Mouse (Mus musculus) mouse embryonic stem cell (cell line): ENCODE measurements around the gene Glod4.

ENCODE experiments used
- in situ Hi-C, 2 experiments: fragments of 300-500 bp; cut with MboI; formaldehyde crosslinking; loops; 1 replicate in 1 of 2; 3 replicates in 1 of 2; pipeline ENCODE4 v1.14.3; 2019 to 2020; ENCODE audit warnings: low sequenced_read_pairs in 2 of 2, low pct_unique_long_range_greater_than_20kb in 1 of 2, mixed read lengths in 1 of 2; ENCODE audit not compliant: unreplicated experiment in 1 of 2

The Glod4 gene

GRCm38 (mm10) chr11:76242901-76243810 lies at the start of gene Glod4, which contains the start of gene Mrm3:
TSS of gene Glod4 (minus strand) at chr11:76243725.
TSS of gene Mrm3 (plus strand) at chr11:76243715.
- in situ Hi-C loops, result no loop called here

- in situ Hi-C loops, result no loop called here
Observed at GRCm38 (mm10) chr11:76292831-76293230, 49.3 kb upstream of the Glod4 start.

- in situ Hi-C loops, result no loop called here
Observed at GRCm38 (mm10) chr11:76292398-76292797, 48.9 kb upstream of the Glod4 start.

- in situ Hi-C loops, result no loop called here
Observed at GRCm38 (mm10) chr11:76291960-76292359, 48.4 kb upstream of the Glod4 start.

- in situ Hi-C loops, result no loop called here
Observed at GRCm38 (mm10) chr11:76290367-76290766, 46.8 kb upstream of the Glod4 start.

- in situ Hi-C loops, result no loop called here
Observed at GRCm38 (mm10) chr11:76288645-76289044, 45.1 kb upstream of the Glod4 start.

GRCm38 (mm10) chr11:76287301-76287700 lies 43.8 kb upstream of the Glod4 start:
- in situ Hi-C loops, result no loop called here

GRCm38 (mm10) chr11:76286534-76287126 lies 43.1 kb upstream of the Glod4 start:
- in situ Hi-C loops, result no loop called here

GRCm38 (mm10) chr11:76285431-76286075 lies 42.0 kb upstream of the Glod4 start:
- in situ Hi-C loops, result no loop called here

- in situ Hi-C loops, result no loop called here
Observed at GRCm38 (mm10) chr11:76283841-76284240, 40.3 kb upstream of the Glod4 start.

GRCm38 (mm10) chr11:76279971-76280370 lies 36.4 kb upstream of the Glod4 start:
- in situ Hi-C loops, result no loop called here

- in situ Hi-C loops, result no loop called here
Observed at GRCm38 (mm10) chr11:76278960-76279852, 35.7 kb upstream of the Glod4 start.

- in situ Hi-C loops, result no loop called here
Observed at GRCm38 (mm10) chr11:76272440-76272839, 28.9 kb upstream of the Glod4 start.

- in situ Hi-C loops, result no loop called here
Observed at GRCm38 (mm10) chr11:76268521-76269065, 25.1 kb upstream of the Glod4 start.

- in situ Hi-C loops, result no loop called here
Observed at GRCm38 (mm10) chr11:76268001-76268459, 24.5 kb upstream of the Glod4 start.

- in situ Hi-C loops, result no loop called here
Observed at GRCm38 (mm10) chr11:76267550-76267949, 24.0 kb upstream of the Glod4 start.

- in situ Hi-C loops, result no loop called here
Observed at GRCm38 (mm10) chr11:76262611-76263351, 19.3 kb upstream of the Glod4 start.
